Mouse (Mus musculus): ENCODE results near the gene Exd1. TPM values are rescaled to one million over a fixed set of nuclear protein-coding genes. Genes with fewer than 3 reads are reported as not detected.

Gene Exd1
- total RNA-seq, 2 experiments from 2014 or later: 0.85 to 1.6 TPM

DNA sequence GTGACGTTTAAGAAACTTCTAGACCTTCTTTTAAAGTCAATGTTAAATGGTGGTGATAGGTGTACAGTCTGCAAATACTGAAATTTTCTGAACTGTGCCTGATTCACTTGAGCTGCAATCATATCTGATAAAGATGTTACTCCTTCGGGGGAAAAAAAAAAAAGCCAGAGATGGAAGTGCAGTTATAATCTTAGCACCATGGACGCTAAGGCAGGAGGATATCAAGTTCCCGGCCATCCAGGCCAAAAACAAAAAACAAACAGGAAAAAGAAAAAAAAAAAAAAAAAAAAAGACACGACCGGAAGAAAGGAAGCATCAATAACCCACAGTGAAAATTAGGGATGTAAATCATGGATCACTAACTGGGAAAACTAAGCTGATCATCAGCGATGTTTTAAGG lies 71.3 kb downstream of the Exd1 start:
- intact Hi-C loops (cut with DNase I): no loop called here
- no peak for DNase-seq

Other genes starting within 250 kb of the Exd1 start
- gene Dll4, start 221.8 kb downstream of the Exd1 start, total RNA-seq (2021): 1 to 10 TPM; 5.3 to 6.8 TPM
- 1 to 10 TPM; 6.7 to 7.7 TPM for gene Chac1, start 196.4 kb downstream of the Exd1 start, total RNA-seq (2021)
- 10 to 100 TPM; 20.9 to 23.7 TPM for gene Ino80, start 69.9 kb downstream of the Exd1 start, total RNA-seq (2021)
- 10 to 100 TPM; 77.2 to 81.3 TPM for gene Chp1, start 70 bp upstream of the Exd1 start, total RNA-seq (2021)
- 1 to 10 TPM; 4.6 to 4.8 TPM for gene Nusap1, start 70.7 kb upstream of the Exd1 start, total RNA-seq (2021)
- 1 to 10 TPM; 2.4 to 2.8 TPM for gene Oip5, start 70.8 kb upstream of the Exd1 start, total RNA-seq (2021)
- gene Ndufaf1, start 115.2 kb upstream of the Exd1 start, total RNA-seq (2021): 10 to 100 TPM; 22.0 to 25.0 TPM
- 10 to 100 TPM; 65.7 to 69.5 TPM for gene Rtf1, start 127.4 kb upstream of the Exd1 start, total RNA-seq (2021)
- gene Itpka, start 194.7 kb upstream of the Exd1 start, total RNA-seq (2021): 10 to 100 TPM; 15.1 to 19.5 TPM
- 1 to 10 TPM; 1.3 to 2.3 TPM for gene Ltk, start 212.8 kb upstream of the Exd1 start, total RNA-seq (2021)
- 10 to 100 TPM; 17.6 to 18.4 TPM for gene Rpap1, start 239.9 kb upstream of the Exd1 start, total RNA-seq (2021)

All from left cerebral cortex, postnatal 4 days (tissue).